Mouse (Mus musculus): Measurements from ENCODE around the gene Olfr1423. TPM values are rescaled to one million over a fixed set of nuclear protein-coding genes. Genes with fewer than 3 reads are reported as not detected.
"Not testable (repeated sequence)": the region's sequence is repeated elsewhere in the genome, so short reads cannot be mapped to it uniquely, and the experiment has no call there.

The Olfr1423 gene
- polyA plus RNA-seq, 1 experiment from 2014 or later: not detected

DNA sequence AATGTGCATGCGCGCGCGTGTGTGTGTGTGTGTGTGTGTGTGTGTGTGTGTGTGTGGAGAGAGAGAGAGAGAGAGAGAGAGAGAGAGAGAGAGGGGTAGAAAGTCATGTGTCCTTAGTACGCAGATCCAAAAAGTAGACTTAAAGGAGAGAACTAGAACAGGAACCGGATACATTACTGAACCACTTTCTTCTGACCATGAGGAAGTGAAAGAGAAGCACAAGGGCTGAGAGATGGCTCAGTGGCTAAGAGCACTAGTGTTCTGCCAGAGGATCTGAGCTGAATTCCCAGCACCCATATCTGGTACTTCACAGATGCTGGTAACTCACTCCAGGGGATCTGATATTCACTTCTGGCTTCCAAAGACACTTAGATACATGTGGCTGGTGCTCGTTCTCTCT lies 51.8 kb downstream of the Olfr1423 start:
- no peak for DNase-seq (ENCODE audit: low spot score)
- no peak overlapping the region for H3K9ac ChIP-seq (ENCODE audit: low read length)
- no peaks in the 10 kb centered on the region for H3K4me1 ChIP-seq (replicated peaks; ENCODE audit: control insufficient read depth, insufficient read depth)
- H3K27ac ChIP-seq (replicated peaks): no peak overlapping the region
- no peak overlapping the region for H3K4me3 ChIP-seq (ENCODE audit: low read depth, low read length)
- H3K4me2 ChIP-seq (replicated peaks; ENCODE audit: low read depth): no peak overlapping the region
- no peak for ATAC-seq (ENCODE audit: low FRiP score, low TSS enrichment)
- H3K9me3 ChIP-seq (ENCODE audit: control insufficient read depth, low read length): no peaks in the 10 kb centered on the region
- TF ChIP-seq CTCF (IDR thresholded peaks at IDR 0.05; ENCODE audit: low read depth) (no peak), EP300 (optimal IDR thresholded peaks at IDR 0.05) (no peak)
- no peaks in the 10 kb centered on the region for H3K27me3 ChIP-seq (ENCODE audit: control insufficient read depth, insufficient read depth, low read length)
- WGBS: 97% methylated on average over 7 of the region's 7 CpGs
- peaks cover 41% of the 10 kb centered on the region for H3K36me3 ChIP-seq (ENCODE audit: control insufficient read depth, insufficient read depth, low read length)

DNA sequence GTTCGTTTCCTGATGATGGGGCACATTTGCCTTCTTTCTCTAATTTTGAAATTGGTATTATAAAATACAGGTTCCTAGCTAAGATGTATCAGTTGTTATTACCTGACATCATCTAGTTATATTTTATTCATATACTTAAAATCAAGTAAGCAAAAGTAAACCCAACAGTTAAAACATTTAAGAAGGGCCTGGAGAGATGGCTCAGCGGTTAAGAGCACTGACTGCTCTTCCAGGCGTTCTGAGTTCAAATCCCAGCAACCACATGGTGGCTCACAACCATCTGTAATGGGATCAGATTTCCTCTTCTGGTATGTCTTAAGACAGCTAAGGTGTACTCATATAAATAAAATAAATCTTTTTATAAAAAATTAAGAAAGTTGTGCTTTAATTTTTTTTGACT lies 53.3 kb downstream of the Olfr1423 start:
- Histone ChIP-seq H3K27me3 (ENCODE audit: control insufficient read depth, insufficient read depth, low read length) (no peaks in the 10 kb centered on the region), H3K36me3 (ENCODE audit: control insufficient read depth, insufficient read depth, low read length) (peaks cover 48% of the 10 kb centered on the region), H3K4me2 (replicated peaks; ENCODE audit: low read depth) (no peak overlapping the region), H3K27ac (replicated peaks) (no peak overlapping the region), H3K4me1 (replicated peaks; ENCODE audit: control insufficient read depth, insufficient read depth) (no peaks in the 10 kb centered on the region), H3K4me3 (ENCODE audit: low read depth, low read length) (no peak overlapping the region), H3K9ac (ENCODE audit: low read length) (no peak overlapping the region), H3K9me3 (ENCODE audit: control insufficient read depth, low read length) (no peaks in the 10 kb centered on the region)
- DNase-seq (ENCODE audit: low spot score) (no peak), ATAC-seq (ENCODE audit: low FRiP score, low TSS enrichment) (no peak)
- 89% methylated on average over 3 of the region's 3 CpGs for WGBS
- no peak; the same call in 1 of the 2 replicates for TF ChIP-seq CTCF (IDR thresholded peaks at IDR 0.05; ENCODE audit: low read depth)
- no peak for TF ChIP-seq EP300 (optimal IDR thresholded peaks at IDR 0.05)

DNA sequence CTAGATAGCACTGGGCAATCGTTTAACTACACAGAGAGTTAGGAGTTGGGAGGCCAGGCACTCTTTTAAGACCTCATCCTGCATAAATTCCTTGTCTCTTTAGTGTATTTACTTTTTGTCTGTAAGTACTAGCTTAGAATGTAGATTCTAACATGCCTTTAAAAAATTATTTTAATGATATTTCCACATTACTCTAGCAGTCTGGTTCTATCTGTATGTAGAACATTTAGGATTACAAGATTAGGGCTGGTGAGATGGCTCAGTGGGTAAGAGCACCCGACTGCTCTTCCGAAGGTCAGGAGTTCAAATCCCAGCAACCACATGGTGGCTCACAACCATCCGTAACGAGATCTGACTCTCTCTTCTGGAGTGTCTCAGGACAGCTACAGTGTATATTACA lies 56.5 kb downstream of the Olfr1423 start:
- H3K9me3 ChIP-seq (ENCODE audit: control insufficient read depth, low read length); H3K4me2 ChIP-seq (replicated peaks; ENCODE audit: low read depth); H3K4me1 ChIP-seq (replicated peaks; ENCODE audit: control insufficient read depth, insufficient read depth); ATAC-seq (ENCODE audit: low FRiP score, low TSS enrichment); H3K27ac ChIP-seq (replicated peaks); DNase-seq (ENCODE audit: low spot score); H3K9ac ChIP-seq (ENCODE audit: low read length); H3K4me3 ChIP-seq (ENCODE audit: low read depth, low read length); H3K27me3 ChIP-seq (ENCODE audit: control insufficient read depth, insufficient read depth, low read length): not testable (repeated sequence)
- 80% methylated on average over 5 of the region's 5 CpGs for WGBS
- H3K36me3 ChIP-seq (ENCODE audit: control insufficient read depth, insufficient read depth, low read length): peaks cover 38% of the 10 kb centered on the region

Other genes starting within 250 kb of the Olfr1423 start
- 17.9 and 18.7 TPM in 2 replicates for gene Stx3, start 221.9 kb downstream of the Olfr1423 start, polyA plus RNA-seq (2015; fragmentation: Nextera tagmentation; extraction: Ambion mirVana)
- not detected in 2 replicates for gene Olfr1417, start 202.1 kb downstream of the Olfr1423 start, polyA plus RNA-seq (2015; fragmentation: Nextera tagmentation; extraction: Ambion mirVana)
- gene Olfr1418, start 180.3 kb downstream of the Olfr1423 start, polyA plus RNA-seq (2015; fragmentation: Nextera tagmentation; extraction: Ambion mirVana): not detected in 2 replicates
- not detected in 2 replicates for gene Olfr1419, start 166.2 kb downstream of the Olfr1423 start, polyA plus RNA-seq (2015; fragmentation: Nextera tagmentation; extraction: Ambion mirVana)
- 0.06 and 0.08 TPM in 2 replicates for gene Olfr1420, start 154.8 kb downstream of the Olfr1423 start, polyA plus RNA-seq (2015; fragmentation: Nextera tagmentation; extraction: Ambion mirVana)
- 5.7 and 6.6 TPM in 2 replicates for gene Patl1, start 128.9 kb downstream of the Olfr1423 start, polyA plus RNA-seq (2015; fragmentation: Nextera tagmentation; extraction: Ambion mirVana)
- 4.3 and 4.5 TPM in 2 replicates for gene Osbp, start 75.4 kb downstream of the Olfr1423 start, polyA plus RNA-seq (2015; fragmentation: Nextera tagmentation; extraction: Ambion mirVana)
- gene Olfr1424, start 21.4 kb upstream of the Olfr1423 start, polyA plus RNA-seq (2015; fragmentation: Nextera tagmentation; extraction: Ambion mirVana): not detected in 2 replicates
- not detected in 2 replicates for gene Olfr1425, start 36.4 kb upstream of the Olfr1423 start, polyA plus RNA-seq (2015; fragmentation: Nextera tagmentation; extraction: Ambion mirVana)
- gene Olfr1426, start 50.7 kb upstream of the Olfr1423 start, polyA plus RNA-seq (2015; fragmentation: Nextera tagmentation; extraction: Ambion mirVana): not detected in 2 replicates
- not detected in 2 replicates for gene Olfr1427, start 62.0 kb upstream of the Olfr1423 start, polyA plus RNA-seq (2015; fragmentation: Nextera tagmentation; extraction: Ambion mirVana)
- gene Olfr1428, start 74.6 kb upstream of the Olfr1423 start, polyA plus RNA-seq (2015; fragmentation: Nextera tagmentation; extraction: Ambion mirVana): not detected in 2 replicates
- not detected in 2 replicates for gene Olfr76, start 81.9 kb upstream of the Olfr1423 start, polyA plus RNA-seq (2015; fragmentation: Nextera tagmentation; extraction: Ambion mirVana)
- not detected in 2 replicates for gene Olfr1555-ps1, start 128.8 kb upstream of the Olfr1423 start, polyA plus RNA-seq (2015; fragmentation: Nextera tagmentation; extraction: Ambion mirVana)
- gene Olfr1431, start 159.3 kb upstream of the Olfr1423 start, polyA plus RNA-seq (2015; fragmentation: Nextera tagmentation; extraction: Ambion mirVana): not detected in 2 replicates
- gene Olfr1432, start 191.3 kb upstream of the Olfr1423 start, polyA plus RNA-seq (2015; fragmentation: Nextera tagmentation; extraction: Ambion mirVana): not detected in 2 replicates
- not detected in 2 replicates for gene Olfr262, start 200.3 kb upstream of the Olfr1423 start, polyA plus RNA-seq (2015; fragmentation: Nextera tagmentation; extraction: Ambion mirVana)
- not detected in 2 replicates for gene Olfr235, start 219.7 kb upstream of the Olfr1423 start, polyA plus RNA-seq (2015; fragmentation: Nextera tagmentation; extraction: Ambion mirVana)
- gene Olfr1434, start 238.5 kb upstream of the Olfr1423 start, polyA plus RNA-seq (2015; fragmentation: Nextera tagmentation; extraction: Ambion mirVana): not detected in 2 replicates